7 mouse cellular contexts compared by ENCODE assay signal in the genomic region with DNA sequence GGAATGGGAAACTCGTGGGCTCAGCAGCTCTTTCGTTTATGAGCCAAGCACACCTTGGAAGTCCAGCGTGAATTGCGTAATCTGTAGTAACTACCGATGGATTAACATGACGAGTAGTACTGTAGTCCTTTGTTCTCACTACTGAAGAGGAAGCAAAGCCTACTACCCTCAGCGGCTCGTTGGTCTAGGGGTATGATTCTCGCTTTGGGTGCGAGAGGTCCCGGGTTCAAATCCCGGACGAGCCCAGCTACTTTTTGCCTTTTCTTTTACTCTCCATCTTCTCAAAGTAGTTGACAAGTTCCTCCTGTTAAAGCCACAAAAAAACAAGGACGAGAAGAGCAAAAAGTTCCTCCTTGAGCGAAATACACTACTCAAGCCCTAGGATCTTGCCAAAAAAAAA. TPM values are rescaled to one million over a fixed set of nuclear protein-coding genes. Genes with fewer than 3 reads are reported as not detected.
DNase-seq lines count a peak whose midpoint lies in the region; ATAC-seq lines count a peak whose summit lies in the region.

No protein-coding gene starts in this region.

- ATAC-seq in inflammation-experienced regulatory T-cells, adult 6 months, result peak; percentile 29
- 0 out of 2 replicates have a peak, but pooled peaks have one; percentile 28 for ATAC-seq in megakaryocyte-erythroid progenitor cell, adult 5-6 weeks (replicated peaks; ENCODE audit: low FRiP score, low TSS enrichment, poor library complexity, severe bottlenecking)

- peak; percentile 91 for DNase-seq in NIH3T3 (ENCODE audit: low read depth)
- DNase-seq in cerebellum, adult 9-10 months, result peak; percentile 49
- DNase-seq in frontal cortex, postnatal 36 days (ENCODE audit: low spot score in 2 of 2), result peak; percentile 68 to 75
- DNase-seq in left cerebral cortex, postnatal 36 days (ENCODE audit: low spot score in 2 of 2), result peak; percentile 37 to 64
- DNase-seq in right cerebral cortex, postnatal 4 days, result peak; percentile 71

- intact Hi-C loops in left cerebral cortex, postnatal 36 days (cut with DNase I), result no loop called here

RNA-seq across cellular contexts. Expression of gene Elf2, which starts 17.7 kb away (rescaled TPM):
- polyA plus RNA-seq in inflammation-experienced regulatory T-cells, adult 6 months (2017; shearing (Covaris generic)), result 10 to 100 TPM; 51.8 to 74.2 (median 57.7) TPM
- 10 to 100 TPM; 40.6 to 45.1 TPM for total RNA-seq in left cerebral cortex, postnatal 36 days (2021)
- 68.1 and 69.2 TPM in 2 replicates for total RNA-seq in megakaryocyte-erythroid progenitor cell, adult 5-6 weeks (2014; fragmentation: Nextera tagmentation)
- total RNA-seq in megakaryocyte-erythroid progenitor cell, adult 5-6 weeks (2017), result 117 and 122 TPM in 2 replicates

RNA-seq across cellular contexts. Expression of gene Mgarp, which starts 38.4 kb away (rescaled TPM):
- polyA plus RNA-seq in inflammation-experienced regulatory T-cells, adult 6 months (2017; shearing (Covaris generic)), result 1 to 10 TPM in 1 of 3 experiments, under 1 TPM in 1, not detected in 1; 0.78 to 1.2 TPM
- total RNA-seq in left cerebral cortex, postnatal 36 days (2021), result not detected
- not detected in 2 replicates for total RNA-seq in megakaryocyte-erythroid progenitor cell, adult 5-6 weeks (2014; fragmentation: Nextera tagmentation)
- not detected in 2 replicates for total RNA-seq in megakaryocyte-erythroid progenitor cell, adult 5-6 weeks (2017)

RNA-seq across cellular contexts. Expression of gene Ndufc1, which starts 50.6 kb away (rescaled TPM):
- 100 to 1,000 TPM; 222 to 324 (median 265) TPM for polyA plus RNA-seq in inflammation-experienced regulatory T-cells, adult 6 months (2017; shearing (Covaris generic))
- total RNA-seq in left cerebral cortex, postnatal 36 days (2021), result 100 to 1,000 TPM; 288 to 324 TPM
- 273 and 323 TPM in 2 replicates for total RNA-seq in megakaryocyte-erythroid progenitor cell, adult 5-6 weeks (2014; fragmentation: Nextera tagmentation)
- 64.5 and 116 TPM in 2 replicates for total RNA-seq in megakaryocyte-erythroid progenitor cell, adult 5-6 weeks (2017)

RNA-seq across cellular contexts. Expression of gene Naa15, which starts 56.8 kb away (rescaled TPM):
- polyA plus RNA-seq in inflammation-experienced regulatory T-cells, adult 6 months (2017; shearing (Covaris generic)), result 10 to 100 TPM; 24.0 to 37.7 (median 30.3) TPM
- 10 to 100 TPM; 34.7 to 43.7 TPM for total RNA-seq in left cerebral cortex, postnatal 36 days (2021)
- total RNA-seq in megakaryocyte-erythroid progenitor cell, adult 5-6 weeks (2014; fragmentation: Nextera tagmentation), result 116 and 129 TPM in 2 replicates
- total RNA-seq in megakaryocyte-erythroid progenitor cell, adult 5-6 weeks (2017), result 123 and 152 TPM in 2 replicates

Comparison
In these comparisons a context has a peak if more than half of its experiments do, and no peak if none do; other contexts are left out.
1. Peak in every context shown above with its lines: DNase-seq and ATAC-seq.